Mouse (Mus musculus) regulatory T cell (primary cell): Measurements from ENCODE around the gene Tmem183a.

Experiments
- in situ Hi-C: fragments of 300-600 bp; cut with MboI, MseI; formaldehyde crosslinking; loops from one replicate; pipeline ENCODE4 v1.15.1; 2025; ENCODE audit warnings: high pct_unique_total_duplicates

The Tmem183a gene

DNA sequence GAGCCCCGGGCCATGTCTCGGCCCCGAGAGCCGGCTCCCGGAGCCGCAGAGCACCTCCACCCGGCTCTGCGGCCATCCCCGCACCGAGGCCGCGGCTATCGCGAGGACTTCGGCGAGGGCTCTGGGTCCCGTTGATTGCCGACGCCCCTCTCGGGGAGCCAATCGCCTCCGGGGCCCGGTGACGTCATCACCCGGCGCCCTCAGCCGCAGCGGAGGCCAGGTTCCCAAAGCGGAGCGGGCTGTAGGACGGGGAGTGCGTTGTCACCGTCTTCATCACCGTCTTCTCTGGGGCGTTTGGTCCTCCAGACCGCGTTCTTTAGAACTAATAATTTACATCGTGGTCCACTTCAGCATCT, at the start of gene Tmem183a:
Gene Tmem183a, minus strand, starts transcription at position 123 of the 356 bp plus-strand sequence.
- in situ Hi-C loops, result no loop called here

DNA sequence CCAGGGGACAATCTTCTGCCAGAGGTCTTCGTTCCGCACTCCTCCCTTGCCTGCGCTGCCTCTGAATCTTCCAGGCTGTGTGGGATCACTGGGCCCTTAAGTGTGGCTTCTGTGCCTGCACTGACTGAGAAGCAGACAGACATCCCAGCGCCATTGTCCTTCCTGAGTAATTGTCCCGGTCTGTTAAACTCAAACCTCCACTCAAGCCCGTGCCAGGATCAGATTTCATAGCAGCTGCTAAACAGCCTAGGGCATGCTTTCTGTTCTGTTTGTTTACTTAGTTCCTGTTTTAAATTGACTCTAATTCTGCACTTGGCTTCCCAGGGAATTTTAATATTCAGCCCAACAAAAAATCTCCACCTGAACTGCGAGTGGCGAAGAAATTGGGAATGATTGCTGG, 46.3 kb upstream of the Tmem183a start:
- in situ Hi-C loops, result no loop called here

DNA sequence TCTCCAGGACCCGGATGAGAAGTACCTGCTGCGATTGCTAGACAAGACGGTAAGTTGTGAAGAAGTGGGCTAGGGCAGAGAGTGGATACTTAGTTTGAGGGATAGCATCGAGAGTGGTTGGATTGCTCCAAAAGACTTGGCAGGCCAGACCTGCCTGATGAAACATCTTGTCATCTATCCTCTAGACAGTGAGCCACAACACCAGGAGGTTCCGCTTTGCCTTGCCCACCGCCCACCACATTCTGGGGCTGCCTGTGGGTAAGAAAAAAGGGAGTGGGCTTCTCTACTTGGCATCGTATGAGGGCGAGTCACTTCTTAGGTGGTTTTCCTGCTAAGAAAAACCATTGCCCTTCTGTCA, 44.6 kb upstream of the Tmem183a start:
- in situ Hi-C loops, result no loop called here

DNA sequence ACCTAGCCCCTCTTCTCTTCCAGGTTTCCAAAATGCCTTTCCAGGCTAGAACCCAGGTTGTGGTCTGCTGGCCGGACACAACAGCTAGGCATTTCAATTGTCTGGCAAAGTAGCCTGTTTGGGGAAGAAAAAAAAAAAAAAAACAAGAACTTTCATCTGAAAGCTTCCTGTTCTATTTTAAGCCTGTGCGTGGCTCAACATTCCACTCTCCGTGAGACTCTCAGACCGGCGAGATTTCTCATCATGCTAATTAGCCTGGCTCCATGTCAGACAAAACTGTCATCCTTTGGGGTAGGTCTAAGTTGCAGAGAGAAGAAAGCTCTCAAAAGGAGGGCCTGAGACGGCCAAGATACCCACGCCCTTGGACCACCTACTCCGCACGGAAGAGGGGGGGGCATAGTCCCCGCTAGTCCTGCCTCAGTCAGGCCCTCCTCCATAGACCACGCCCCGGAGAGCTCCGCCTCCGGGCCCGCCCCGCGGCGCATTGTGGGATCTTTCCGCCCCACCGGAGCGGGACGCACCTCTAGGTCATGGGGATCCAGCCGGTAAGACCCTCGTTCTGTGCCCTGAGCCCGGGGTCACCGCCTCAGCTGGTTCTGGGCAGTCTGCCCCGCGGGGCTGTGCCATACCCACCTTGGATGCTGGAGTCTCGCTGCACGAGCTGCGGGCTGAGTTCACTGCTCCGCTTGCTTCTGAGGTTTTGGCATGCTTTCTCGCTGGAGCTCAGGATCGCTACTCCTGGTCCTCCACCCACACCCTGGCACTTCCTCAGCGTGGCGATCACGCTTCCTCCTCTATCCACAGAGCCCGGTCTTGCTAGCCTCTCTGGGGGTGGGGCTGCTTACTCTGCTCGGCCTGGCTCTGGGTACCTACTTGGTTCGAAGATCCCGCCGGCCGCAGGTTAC, 44.0 kb upstream of the Tmem183a start, which contains the start of gene Cyb5r1:
Gene Cyb5r1, plus strand, starts transcription at position 51 of the 905 bp plus-strand sequence.
- in situ Hi-C loops, result no loop called here

DNA sequence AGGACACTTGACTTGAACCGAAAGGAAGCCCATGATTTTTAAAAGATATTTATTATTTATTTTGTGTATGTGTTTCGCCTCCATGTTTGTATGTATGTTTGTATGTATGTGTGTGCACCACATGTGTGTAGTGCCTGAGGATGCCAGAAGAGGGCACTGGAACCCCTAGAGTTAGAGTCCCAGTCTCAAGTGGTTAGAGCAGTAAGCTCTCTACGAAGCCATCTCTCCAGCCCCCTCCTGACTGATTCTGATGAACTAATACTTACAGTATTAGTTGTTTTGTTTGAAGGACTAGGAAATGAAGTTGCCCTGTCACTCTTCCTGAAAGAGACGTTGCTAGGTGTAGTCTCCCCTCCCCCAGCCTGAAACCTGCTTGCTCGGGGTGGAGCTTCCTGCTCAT, 38.0 kb upstream of the Tmem183a start:
- in situ Hi-C loops, result no loop called here

DNA sequence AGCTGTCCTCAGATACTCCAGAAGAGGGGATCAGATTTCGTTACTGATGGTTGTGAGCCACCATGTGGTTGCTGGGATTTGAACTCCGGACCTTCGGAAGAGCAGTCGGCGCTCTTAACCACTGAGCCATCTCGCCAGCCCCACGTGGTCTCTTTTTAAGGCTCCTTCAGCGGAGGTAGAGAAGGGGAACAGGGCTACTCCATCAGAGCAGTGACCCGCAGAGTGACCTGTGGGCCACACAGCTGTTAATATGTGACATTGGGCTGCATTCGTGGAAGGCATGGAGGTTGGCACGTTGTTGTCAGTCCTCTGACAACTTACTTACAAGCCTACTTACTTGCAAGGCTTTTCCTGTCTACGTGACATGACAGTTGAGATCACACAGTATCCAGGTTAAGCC, 36.4 kb upstream of the Tmem183a start:
- in situ Hi-C loops, result no loop called here

DNA sequence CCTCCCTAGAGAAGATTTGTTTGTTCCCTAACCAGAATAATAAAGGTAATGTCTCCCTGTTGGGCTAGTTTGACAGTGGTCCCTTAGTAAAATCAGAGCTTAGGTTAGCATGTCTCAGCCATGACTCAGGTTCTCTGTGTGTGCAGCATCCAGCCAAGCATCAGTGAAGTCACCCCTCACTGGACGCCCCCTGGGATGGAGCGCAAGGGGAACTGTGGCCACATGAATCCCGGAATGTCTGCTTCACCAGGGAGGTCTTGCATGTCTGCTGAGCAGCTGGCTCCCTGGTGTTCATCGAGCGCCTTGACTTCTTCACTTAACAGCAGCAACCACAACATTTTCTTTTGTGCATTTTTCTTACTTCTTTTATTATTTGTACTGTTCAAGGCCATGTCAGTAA, 32.0 kb upstream of the Tmem183a start:
- in situ Hi-C loops, result no loop called here

DNA sequence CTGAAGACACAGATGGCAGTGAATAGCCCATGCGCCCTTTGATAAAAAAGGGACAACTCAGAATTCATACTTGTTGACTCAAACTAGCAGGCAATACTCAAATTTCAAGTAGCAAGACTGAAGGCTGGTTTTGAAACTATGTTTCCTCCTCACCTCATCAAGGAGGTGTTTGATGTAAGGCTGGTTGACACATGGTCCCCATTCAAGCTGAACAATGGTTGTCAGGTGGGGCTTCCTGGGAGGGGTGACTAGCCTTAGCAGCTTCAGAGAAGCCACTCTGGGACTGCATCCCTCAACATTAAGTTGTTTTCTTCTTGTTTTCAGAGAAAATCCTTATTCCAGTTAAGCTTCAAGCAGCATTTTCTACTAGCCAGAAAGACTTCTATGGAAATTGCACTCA, 23.9 kb upstream of the Tmem183a start, which contains the start of gene 4933406M09Rik:
Gene 4933406M09Rik, plus strand, starts transcription at position 275 of the 400 bp plus-strand sequence.
- in situ Hi-C loops, result loop anchor here (5.0 to 10.0 kb wide), 2 partner anchors 52 to 1229 kb away; no protein-coding TSS in a partner anchor

DNA sequence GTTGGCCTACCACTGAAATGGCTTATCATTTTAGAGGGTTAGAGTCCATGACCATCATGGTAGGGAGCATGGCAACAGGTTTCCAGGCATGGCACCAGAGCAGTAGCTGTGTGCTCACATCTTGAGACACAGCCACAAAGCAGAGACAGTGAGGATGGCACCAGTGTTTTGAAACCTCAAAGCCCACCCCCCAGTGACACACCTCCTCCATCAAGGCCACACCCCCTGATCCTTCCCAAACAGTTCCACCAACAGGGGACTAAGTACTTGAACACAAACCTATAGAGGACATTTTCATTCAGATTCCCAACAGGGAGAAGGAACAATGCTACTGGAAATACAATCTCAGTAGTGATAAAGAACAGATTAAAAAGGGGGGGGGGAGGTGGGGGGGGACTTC, 23.4 kb upstream of the Tmem183a start:
- in situ Hi-C loops, result loop anchor here (5.0 to 10.0 kb wide), 2 partner anchors 52 to 1230 kb away; no protein-coding TSS in a partner anchor

DNA sequence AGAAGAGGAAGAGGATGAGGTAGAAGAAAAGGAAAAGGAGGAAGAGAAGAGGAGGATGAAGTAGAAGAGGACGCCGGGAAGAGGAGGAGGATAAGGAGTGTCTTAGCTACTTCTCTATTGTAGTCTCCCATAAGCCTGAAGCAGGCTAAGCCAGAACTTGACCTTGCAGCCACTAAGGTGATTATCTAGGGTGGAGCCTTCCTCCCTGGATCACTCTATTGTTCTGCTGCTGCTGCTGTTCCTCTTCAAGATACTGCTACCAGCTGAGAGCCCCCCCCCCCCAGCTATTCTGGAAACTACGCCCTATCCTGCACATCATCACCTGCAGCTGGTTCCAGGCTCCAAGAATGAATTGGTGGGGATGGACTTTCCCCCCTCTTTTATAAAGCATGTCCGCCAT, 22.8 kb upstream of the Tmem183a start:
- in situ Hi-C loops, result loop anchor here (10.0 kb wide), 1 partner anchor 1230 kb away; no protein-coding TSS in a partner anchor

DNA sequence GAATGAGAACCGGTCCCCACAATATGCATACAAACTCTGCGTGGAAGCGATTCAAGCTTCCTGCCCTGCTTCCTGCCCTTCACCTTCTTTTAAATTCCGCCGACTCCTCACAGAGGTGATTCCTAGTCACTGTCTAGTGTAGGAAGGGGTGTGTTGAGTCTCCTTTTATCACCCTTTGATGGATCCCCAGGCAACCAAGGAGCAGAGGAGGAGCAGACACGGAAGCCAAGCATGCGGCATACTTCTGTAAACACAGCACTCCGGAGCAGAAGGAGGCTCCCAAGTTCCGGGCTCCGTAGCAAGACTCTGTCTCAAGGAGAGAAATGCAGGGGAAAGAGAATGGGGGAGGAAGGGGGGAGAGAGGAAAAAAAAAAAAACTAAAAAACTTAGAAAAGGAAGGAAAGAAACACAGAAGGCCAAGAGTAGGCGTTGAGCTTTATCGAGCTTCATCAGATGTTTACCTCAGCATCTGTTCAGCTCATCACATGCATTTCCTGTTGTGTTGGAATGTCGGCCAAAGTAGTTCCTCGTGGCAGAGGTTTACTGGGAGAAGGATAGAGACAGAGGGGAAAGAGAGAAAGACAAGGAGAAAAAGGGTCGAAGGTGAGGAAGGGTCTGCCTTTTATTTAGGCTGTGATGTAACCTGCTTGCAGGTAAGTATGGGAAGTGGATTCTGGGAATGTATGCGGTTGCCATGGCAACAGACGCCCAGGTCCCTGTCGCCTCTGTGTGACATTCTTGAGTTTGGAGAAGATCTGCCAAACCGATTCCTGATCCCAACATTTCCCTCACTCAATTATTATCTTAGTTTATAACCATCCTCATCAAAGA, 20.2 kb upstream of the Tmem183a start:
- in situ Hi-C loops, result loop anchor here (10.0 kb wide), 1 partner anchor 1233 kb away; no protein-coding TSS in a partner anchor

DNA sequence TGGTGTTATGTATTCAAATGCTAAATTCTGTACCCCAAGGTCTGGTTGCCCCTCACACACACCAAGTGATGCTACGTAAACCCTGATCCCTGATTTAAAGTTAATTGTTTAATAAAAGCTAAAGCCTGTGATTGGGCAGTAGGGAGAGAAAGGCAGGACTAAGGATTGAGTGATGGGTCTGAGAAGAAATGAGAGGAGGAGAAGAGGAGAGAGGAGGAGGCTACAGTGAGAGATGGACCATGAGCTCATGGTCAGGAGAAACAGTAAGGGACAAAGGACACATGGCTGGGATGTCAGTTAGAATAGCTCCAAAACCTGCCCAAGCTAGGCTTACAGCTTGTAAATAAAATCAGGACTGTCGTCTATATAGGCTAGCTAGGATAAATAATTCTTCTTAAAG, 19.3 kb upstream of the Tmem183a start:
- in situ Hi-C loops, result loop anchor here (10.0 kb wide), 1 partner anchor 1234 kb away; no protein-coding TSS in a partner anchor

DNA sequence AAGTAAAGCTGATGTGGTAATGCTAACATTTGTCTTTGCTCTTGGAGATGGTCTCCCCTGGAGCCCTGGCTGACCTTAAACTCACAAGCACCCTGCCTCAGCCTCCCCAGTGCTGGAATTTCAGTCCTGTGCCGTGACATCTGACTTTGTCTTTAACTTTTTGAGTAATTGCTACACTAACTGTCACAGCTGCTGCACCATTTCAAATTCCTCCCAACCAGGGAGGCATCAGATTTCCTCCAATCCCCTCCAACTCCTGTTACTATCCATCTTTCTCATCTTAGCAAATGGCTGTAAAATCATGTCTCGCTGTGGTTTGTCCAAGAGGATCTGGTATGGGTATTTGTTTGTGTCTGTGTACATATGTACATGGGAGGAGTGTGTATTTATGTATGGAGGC, 12.3 kb upstream of the Tmem183a start:
- in situ Hi-C loops, result no loop called here

DNA sequence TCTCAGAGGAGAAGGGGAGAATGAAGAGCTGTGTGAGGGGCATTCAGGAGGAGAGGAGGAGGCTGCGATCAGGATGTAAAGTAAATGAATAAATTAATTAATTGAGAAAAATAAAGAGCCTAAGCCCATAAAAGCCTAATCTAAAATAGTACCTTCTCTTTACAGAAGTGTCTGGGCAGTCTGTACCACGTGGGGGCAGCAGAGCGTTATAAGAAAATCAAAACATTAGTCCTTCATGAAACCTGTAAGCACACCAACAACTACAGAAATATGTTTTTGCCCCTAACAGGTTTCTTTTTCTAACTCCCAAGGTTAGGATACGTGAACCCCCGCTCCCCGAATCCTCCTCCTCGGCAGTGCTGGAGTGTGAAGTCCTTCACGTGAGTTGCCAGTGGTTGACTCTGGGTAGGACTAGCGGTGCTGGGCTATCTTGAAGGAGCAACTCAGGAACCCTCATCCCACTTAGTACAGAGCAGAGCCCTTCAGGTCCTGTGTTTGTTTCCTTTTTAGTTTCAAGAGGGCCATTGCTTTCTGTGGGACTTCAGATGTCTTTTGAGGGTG, 7.1 kb upstream of the Tmem183a start:
- in situ Hi-C loops, result no loop called here

DNA sequence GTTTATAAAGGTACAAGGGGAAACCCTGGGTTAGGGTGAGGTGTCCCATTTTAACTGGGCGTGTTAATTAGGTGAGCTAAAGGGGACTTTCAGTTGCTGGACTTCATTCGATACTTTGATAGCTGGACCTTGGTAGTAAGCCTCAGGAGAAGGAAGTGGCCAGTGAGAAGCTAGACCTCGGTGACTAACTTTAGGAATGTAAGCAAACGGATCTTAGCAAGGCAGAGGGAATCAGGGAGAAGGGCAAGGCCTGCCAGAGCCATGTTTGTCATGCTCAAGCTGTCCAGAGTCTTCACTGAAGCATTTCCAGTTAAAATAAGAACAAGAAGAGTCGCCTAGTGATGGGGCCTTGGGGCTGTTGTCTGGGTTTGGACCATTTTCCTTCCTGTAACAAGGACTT, 3.7 kb upstream of the Tmem183a start:
- in situ Hi-C loops, result no loop called here

DNA sequence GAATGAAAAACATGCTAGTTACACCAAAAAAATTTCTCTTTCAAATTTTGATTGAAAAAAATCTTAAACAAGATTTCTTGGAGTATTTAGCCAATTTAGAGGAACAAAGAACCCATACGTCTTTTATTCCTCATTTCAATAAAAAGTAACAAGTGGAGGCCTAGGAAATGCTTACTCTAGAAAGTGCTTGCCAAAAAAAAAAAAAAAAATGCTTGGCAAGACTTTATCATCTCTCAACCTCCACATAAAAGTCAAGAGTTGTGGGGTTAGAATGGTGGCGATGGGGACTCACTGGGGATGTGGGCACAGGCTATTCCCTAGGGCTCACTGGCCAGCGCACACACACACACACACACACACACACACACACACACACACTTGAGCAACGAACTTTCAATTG, 1.4 kb upstream of the Tmem183a start:
- in situ Hi-C loops, result no loop called here

DNA sequence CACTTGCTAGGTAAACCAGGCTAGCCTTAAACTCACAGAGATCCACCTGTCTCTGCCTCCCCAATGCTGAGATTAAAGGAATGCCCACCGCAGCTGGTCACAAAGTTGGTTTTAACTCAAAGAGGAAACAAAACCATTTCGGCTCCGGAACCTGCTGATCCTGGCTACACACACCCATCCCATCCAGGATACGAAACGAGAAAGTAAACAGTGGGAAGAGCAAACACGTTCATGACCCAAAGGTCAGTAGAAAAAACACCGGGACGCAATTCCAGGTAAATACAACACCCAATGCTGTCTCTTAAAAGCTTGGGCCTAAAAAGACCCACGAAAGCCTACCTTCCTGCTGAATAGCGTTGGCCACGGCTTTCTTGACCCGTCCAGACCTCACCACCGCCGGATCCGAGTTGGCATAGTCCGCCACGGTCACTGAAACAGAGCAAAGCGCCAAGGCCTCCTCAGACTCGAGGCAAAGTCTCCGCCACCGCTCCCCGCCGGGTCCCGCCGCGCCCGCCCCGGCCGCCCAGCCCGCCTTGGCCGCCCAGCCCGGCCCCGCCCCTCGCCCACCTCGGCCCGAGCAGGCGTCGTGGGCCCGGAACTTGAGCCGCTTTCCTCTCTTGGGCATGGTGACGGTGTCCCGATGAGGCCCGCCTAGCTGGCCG, 453 bp downstream of the Tmem183a start:
- in situ Hi-C loops, result no loop called here

DNA sequence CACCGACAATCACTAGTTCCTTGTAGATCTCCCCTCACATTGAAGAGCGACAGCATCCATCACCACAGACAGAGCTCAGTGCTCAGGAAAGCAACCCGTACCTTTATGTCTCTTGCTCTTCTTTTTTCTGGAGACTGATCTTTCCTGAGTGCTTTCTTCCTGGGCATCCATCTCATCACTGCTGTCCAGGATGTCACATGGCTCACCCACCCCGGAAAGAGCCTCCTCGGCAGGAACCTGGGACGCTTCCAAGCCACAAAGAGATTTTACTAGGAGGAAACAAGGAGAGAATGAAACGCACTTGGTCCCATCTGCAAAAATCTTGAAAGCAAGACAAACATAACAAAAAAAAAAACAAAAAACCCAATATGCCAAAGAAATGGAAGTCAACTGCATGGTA, 1.1 kb downstream of the Tmem183a start:
- in situ Hi-C loops, result no loop called here

DNA sequence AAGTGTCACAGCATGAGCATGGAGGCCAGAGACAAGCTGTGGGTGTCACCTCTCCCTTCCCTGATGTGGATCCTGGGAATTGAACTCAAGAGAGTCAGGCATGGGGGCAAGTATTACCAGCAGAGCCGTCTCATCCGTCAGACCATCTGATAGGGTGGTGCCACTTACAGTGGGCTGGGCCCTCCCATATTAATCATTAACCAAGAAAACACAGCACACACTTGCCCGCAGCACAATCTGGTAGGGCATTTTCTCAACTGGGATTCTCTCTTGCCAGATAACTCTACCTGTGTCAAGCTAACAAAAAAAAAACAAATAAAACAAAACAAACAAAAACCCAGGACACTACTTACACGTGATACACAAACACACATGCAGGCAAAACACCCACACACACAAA, 4.3 kb downstream of the Tmem183a start:
- in situ Hi-C loops, result no loop called here

DNA sequence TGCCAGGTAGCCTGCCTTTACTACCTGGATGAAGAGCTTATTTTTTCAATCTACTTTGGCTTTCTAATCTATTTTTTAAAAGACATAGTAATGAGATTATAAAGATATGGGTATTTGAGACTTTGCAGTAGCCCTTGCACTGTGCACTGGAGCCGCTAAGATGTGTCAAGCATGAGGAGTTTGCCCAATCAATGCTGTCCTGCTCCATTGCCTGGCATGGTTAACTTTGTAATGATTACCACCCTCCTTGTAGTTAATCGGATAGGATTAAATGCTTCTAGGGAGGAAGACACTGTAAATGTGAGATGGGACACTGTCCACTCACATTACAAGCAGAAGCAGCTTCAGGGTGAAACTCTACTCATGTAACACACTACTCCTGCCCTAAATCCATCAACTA, 8.5 kb downstream of the Tmem183a start:
- in situ Hi-C loops, result no loop called here

DNA sequence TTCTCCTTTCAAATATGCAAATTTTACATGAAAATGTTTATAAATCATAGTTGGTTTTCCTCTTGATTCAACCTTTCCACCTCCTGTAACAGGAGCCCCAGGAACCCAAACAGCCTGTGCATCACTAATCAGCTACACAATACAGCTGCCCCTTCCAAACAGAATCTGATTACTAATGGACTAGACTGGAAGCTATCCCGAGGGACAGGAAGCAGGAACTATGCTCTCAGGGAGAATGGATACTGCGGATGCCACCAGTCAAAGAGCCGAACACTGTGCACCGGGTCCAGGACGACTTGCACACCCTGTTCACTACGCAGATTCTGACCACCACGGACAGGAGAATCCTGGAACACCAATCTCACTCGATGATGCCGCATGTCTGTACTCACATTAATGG, 14.0 kb downstream of the Tmem183a start:
- in situ Hi-C loops, result no loop called here
